Mouse (Mus musculus): ENCODE measurements at regions not wholly inside any gene's neighbourhood (a gene's known extent, or its start where the extent isn't known, plus 50 kb on each side); places are given as distances from the start of the nearest gene placed in this dataset.

DNA sequence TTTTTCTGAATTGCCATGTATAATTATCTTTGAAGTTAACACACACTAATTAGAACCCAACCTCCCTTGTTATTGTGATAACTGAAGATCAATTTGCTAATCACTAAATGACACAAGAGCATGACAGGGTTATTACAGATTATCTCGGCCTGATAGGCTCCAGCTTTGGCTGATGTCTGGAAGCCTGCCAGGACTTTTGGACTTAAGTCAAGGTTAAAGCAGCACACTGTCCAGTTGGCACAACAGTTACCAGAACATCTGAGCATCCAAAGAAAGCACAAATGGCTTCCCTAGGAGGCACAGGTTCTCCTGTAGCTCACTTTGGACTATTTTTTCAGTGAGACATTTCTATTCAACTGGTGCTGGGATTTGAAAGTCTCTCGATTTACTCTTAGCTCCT, 475.0 kb upstream of the A730009L09Rik start:
- no peak for DNase-seq (ENCODE audit: low spot score in 2 of 2)

GRCm38 (mm10) chr16:84042010-84042449, 472.9 kb upstream of the A730009L09Rik start:
- peak; percentile 9 to 64 for DNase-seq (ENCODE audit: low spot score in 2 of 2)

- no peak for DNase-seq (ENCODE audit: low spot score in 2 of 2)
These were observed 469.6 kb upstream of the A730009L09Rik start for GRCm38 (mm10) chr16:84045333-84045732.

All from left cerebral cortex, adult 8-10 months (tissue).